Mouse (Mus musculus): ENCODE measurements around the gene Hspbap1.

Hspbap1 gene

GRCm38 (mm10) chr16:35753926-35754325, 16.2 kb upstream of the Hspbap1 start:
- CTCF ChIA-PET = no interaction called here
- POLR2A ChIA-PET = no interaction called here

- ChIA-PET CTCF (no interaction called here), POLR2A (interaction anchor here in 2 of 4 experiments (0.6 to 1.3 kb wide), 2 partner anchors 17 to 32 kb away, joined by 3 to 4 read pairs; no protein-coding TSS in a partner anchor)
These were observed 14.5 kb upstream of the Hspbap1 start for GRCm38 (mm10) chr16:35755502-35756334.

GRCm38 (mm10) chr16:35756697-35757096, 13.5 kb upstream of the Hspbap1 start:
- ChIA-PET POLR2A (interaction anchor here in 2 of 4 experiments (0.7 to 1.6 kb wide), 4 partner anchors 9 to 13 kb away, joined by 3 to 4 read pairs (median 4); partner anchors contain the start of gene Hspbap1 (in 2 of the 2)), CTCF (no interaction called here)

GRCm38 (mm10) chr16:35759401-35759800, 10.8 kb upstream of the Hspbap1 start:
- CTCF ChIA-PET = no interaction called here
- POLR2A ChIA-PET = interaction anchor here in 2 of 4 experiments (0.7 to 4.4 kb wide), 3 partner anchors 10 to 33 kb away, joined by 3 to 22 read pairs (median 11); partner anchors contain the start of genes Dirc2 (in 2 of the 2) and Hspbap1 (in 2 of the 2)

- POLR2A ChIA-PET = interaction anchor here in 2 of 4 experiments (0.6 to 3.2 kb wide), 14 partner anchors 9 to 154 kb away, joined by 3 to 9 read pairs (median 4); no protein-coding TSS in a partner anchor
These were observed 6.4 kb upstream of the Hspbap1 start for GRCm38 (mm10) chr16:35763590-35764296.

GRCm38 (mm10) chr16:35764941-35765340, 5.2 kb upstream of the Hspbap1 start:
- ChIA-PET POLR2A (interaction anchor here in 1 of 4 experiments (1.0 to 2.0 kb wide), 6 partner anchors 12 to 175 kb away, joined by 3 to 7 read pairs (median 4); no protein-coding TSS in a partner anchor), CTCF (no interaction called here)

More at GRCm38 (mm10) chr16:35763590-35764296, 6.4 kb upstream of the Hspbap1 start:
- CTCF ChIA-PET = interaction anchor here in 2 of 4 experiments (0.6 to 1.4 kb wide), 2 partner anchors 30 to 200 kb away, joined by 3 read pairs; no protein-coding TSS in a partner anchor

GRCm38 (mm10) chr16:35765449-35765848, 4.7 kb upstream of the Hspbap1 start:
- CTCF ChIA-PET = no interaction called here
- POLR2A ChIA-PET = interaction anchor here in 2 of 4 experiments (0.7 to 1.6 kb wide), 6 partner anchors 9 to 174 kb away, joined by 3 to 7 read pairs (median 4); no protein-coding TSS in a partner anchor

GRCm38 (mm10) chr16:35766366-35766765, 3.8 kb upstream of the Hspbap1 start:
- CTCF ChIA-PET = interaction anchor here in 1 of 4 experiments (0.7 kb wide), 1 partner anchor 18 kb away, joined by 3 read pairs; no protein-coding TSS in a partner anchor
- POLR2A ChIA-PET = interaction anchor here in 3 of 4 experiments (0.8 to 1.5 kb wide), 8 partner anchors 8 to 226 kb away, joined by 3 to 7 read pairs (median 4); partner anchors contain the start of gene Sema5b (in 1 of the 3)

- CTCF ChIA-PET = no interaction called here
These were observed 1.7 kb upstream of the Hspbap1 start for GRCm38 (mm10) chr16:35768469-35768784.

GRCm38 (mm10) chr16:35768785-35769642, 1.2 kb upstream of the Hspbap1 start, which contains the start of gene Dirc2:
TSS of gene Dirc2 (minus strand) at chr16:35769356.
- ChIA-PET CTCF (interaction anchor here in 1 of 4 experiments (0.6 kb wide), 1 partner anchor 35 kb away, joined by 3 read pairs; no protein-coding TSS in a partner anchor), POLR2A (interaction anchor here (0.5 to 12.6 kb wide), 24 partner anchors 9 to 211 kb away, joined by 3 to 125 read pairs (median 4); no protein-coding TSS in a partner anchor)

More at GRCm38 (mm10) chr16:35768469-35768784, 1.7 kb upstream of the Hspbap1 start:
- POLR2A ChIA-PET = interaction anchor here in 3 of 4 experiments (0.6 to 12.6 kb wide), 13 partner anchors 9 to 90 kb away, joined by 3 to 125 read pairs (median 4); no protein-coding TSS in a partner anchor

- CTCF ChIA-PET = no interaction called here
- POLR2A ChIA-PET = interaction anchor here in 2 of 4 experiments (0.8 to 12.6 kb wide), 10 partner anchors 11 to 212 kb away, joined by 3 to 125 read pairs (median 4); no protein-coding TSS in a partner anchor
These were observed 966 bp downstream of the Hspbap1 start for GRCm38 (mm10) chr16:35771141-35771540.

- ChIA-PET CTCF (no interaction called here), POLR2A (interaction anchor here in 2 of 4 experiments (0.8 to 12.6 kb wide), 8 partner anchors 11 to 408 kb away, joined by 3 to 125 read pairs (median 14); partner anchors contain the start of gene Sec22a (in 1 of the 2))
These were observed 1.4 kb downstream of the Hspbap1 start for GRCm38 (mm10) chr16:35771606-35772005.

- ChIA-PET CTCF (interaction anchor here in 1 of 4 experiments (0.7 kb wide), 1 partner anchor 39 kb away, joined by 4 read pairs; no protein-coding TSS in a partner anchor), POLR2A (interaction anchor here in 3 of 4 experiments (0.6 to 12.6 kb wide), 43 partner anchors 9 to 409 kb away, joined by 3 to 125 read pairs (median 5); partner anchors contain the start of genes Ccdc58 (in 1 of the 3), Fam162a (in 1 of the 3), Parp14 (in 1 of the 3) and Sec22a (in 1 of the 3))
These were observed 2.4 kb downstream of the Hspbap1 start for GRCm38 (mm10) chr16:35772598-35772997.

GRCm38 (mm10) chr16:35775835-35776234, 5.7 kb downstream of the Hspbap1 start:
- ChIA-PET CTCF (no interaction called here), POLR2A (interaction anchor here in 2 of 4 experiments (0.7 to 12.6 kb wide), 7 partner anchors 8 to 694 kb away, joined by 3 to 125 read pairs (median 4); no protein-coding TSS in a partner anchor)

- POLR2A ChIA-PET = interaction anchor here in 2 of 4 experiments (0.7 to 12.6 kb wide), 8 partner anchors 7 to 693 kb away, joined by 3 to 125 read pairs (median 4); no protein-coding TSS in a partner anchor
- CTCF ChIA-PET = no interaction called here
These were observed 6.6 kb downstream of the Hspbap1 start for GRCm38 (mm10) chr16:35776737-35777136.

- ChIA-PET CTCF (interaction anchor here in 2 of 4 experiments (0.5 to 1.2 kb wide), 3 partner anchors 39 to 660 kb away, joined by 3 to 5 read pairs (median 3); no protein-coding TSS in a partner anchor), POLR2A (interaction anchor here in 2 of 4 experiments (0.7 to 12.6 kb wide), 14 partner anchors 8 to 414 kb away, joined by 3 to 125 read pairs (median 4); partner anchors contain the start of genes Hspbap1 (in 2 of the 2), Dirc2 (in 1 of the 2) and Sec22a (in 1 of the 2))
These were observed 7.6 kb downstream of the Hspbap1 start for GRCm38 (mm10) chr16:35777768-35778167.

- ChIA-PET POLR2A (interaction anchor here in 1 of 4 experiments (0.6 to 12.6 kb wide), 4 partner anchors 10 to 195 kb away, joined by 3 to 125 read pairs (median 4); partner anchors contain the start of genes Dirc2 and Hspbap1), CTCF (interaction anchor here in 1 of 4 experiments (1.0 kb wide), 1 partner anchor 82 kb away, joined by 3 read pairs; no protein-coding TSS in a partner anchor)
These were observed 9.5 kb downstream of the Hspbap1 start for GRCm38 (mm10) chr16:35779681-35780080.
